Mouse (Mus musculus): ENCODE measurements around the gene Flrt2. TPM values are rescaled to one million over a fixed set of nuclear protein-coding genes. Genes with fewer than 3 reads are reported as not detected.

Gene Flrt2
- polyA plus RNA-seq, 1 experiment from 2014 or later = 32.7 TPM

GRCm38 (mm10) chr12:95690819-95691218, 1.2 kb upstream of the Flrt2 start:
- peak overlapping the region; percentile 96 for H3K4me2 ChIP-seq (ENCODE audit: low read length)
- no peaks in the 10 kb centered on the region for H3K27me3 ChIP-seq (ENCODE audit: control insufficient read depth, insufficient read depth, low read length)
- H3K36me3 ChIP-seq (ENCODE audit: control insufficient read depth, insufficient read depth, low read length) = no peaks in the 10 kb centered on the region
- H3K4me3 ChIP-seq (ENCODE audit: control insufficient read depth in 1 of 2, insufficient read depth in 1 of 2, low read depth in 1 of 2, low read length in 2 of 2) = no peak overlapping the region
- WGBS = 6% methylated on average over 9 of the region's 9 CpGs
- no peak overlapping the region for H3K27ac ChIP-seq (replicated peaks in 1 of 2; ENCODE audit: control insufficient read depth in 1 of 2, insufficient read depth in 1 of 2, low read depth in 2 of 2, low read length in 2 of 2)
- H3K9me3 ChIP-seq (ENCODE audit: control insufficient read depth, low read length) = no peaks in the 10 kb centered on the region
- ATAC-seq (ENCODE audit: insufficient number of reproducible peaks, insufficient read depth, low FRiP score, low read depth) = no peak
- peaks cover 4 to 9% of the 10 kb centered on the region in 2 experiments; a peak in 3 of 4 replicates for H3K4me1 ChIP-seq (ENCODE audit: control insufficient read depth in 2 of 2, insufficient read depth in 2 of 2, low read length in 2 of 2)
- no peak overlapping the region for H3K9ac ChIP-seq (ENCODE audit: low read length)

GRCm38 (mm10) chr12:95692948-95693650, 1.1 kb downstream of the Flrt2 start:
- Histone ChIP-seq H3K4me2 (ENCODE audit: low read length) (peak overlapping the region; percentile 96), H3K27me3 (ENCODE audit: control insufficient read depth, insufficient read depth, low read length) (no peaks in the 10 kb centered on the region), H3K27ac (replicated peaks in 1 of 2; ENCODE audit: control insufficient read depth in 1 of 2, insufficient read depth in 1 of 2, low read depth in 2 of 2, low read length in 2 of 2) (peak overlapping the region; percentile 81 to 94), H3K9me3 (ENCODE audit: control insufficient read depth, low read length) (no peaks in the 10 kb centered on the region), H3K36me3 (ENCODE audit: control insufficient read depth, insufficient read depth, low read length) (no peaks in the 10 kb centered on the region), H3K4me3 (ENCODE audit: control insufficient read depth in 1 of 2, insufficient read depth in 1 of 2, low read depth in 1 of 2, low read length in 2 of 2) (peak overlapping the region; percentile 82 to 97), H3K4me1 (ENCODE audit: control insufficient read depth in 2 of 2, insufficient read depth in 2 of 2, low read length in 2 of 2) (peaks cover 4 to 17% of the 10 kb centered on the region in 2 experiments; a peak in 3 of 4 replicates), H3K9ac (ENCODE audit: low read length) (peak overlapping the region; percentile 95)
- ATAC-seq (ENCODE audit: insufficient number of reproducible peaks, insufficient read depth, low FRiP score, low read depth) = no peak
- whole genome bisulfite sequencing = under 1% methylated on average over 13 of the region's 13 CpGs

- Histone ChIP-seq H3K27ac (replicated peaks in 1 of 2; ENCODE audit: control insufficient read depth in 1 of 2, insufficient read depth in 1 of 2, low read depth in 2 of 2, low read length in 2 of 2) (peak overlapping the region; percentile 81 to 94), H3K9me3 (ENCODE audit: control insufficient read depth, low read length) (no peaks in the 10 kb centered on the region), H3K4me1 (ENCODE audit: control insufficient read depth in 2 of 2, insufficient read depth in 2 of 2, low read length in 2 of 2) (peaks cover 4 to 21% of the 10 kb centered on the region in 2 experiments; a peak in 3 of 4 replicates), H3K27me3 (ENCODE audit: control insufficient read depth, insufficient read depth, low read length) (no peaks in the 10 kb centered on the region), H3K9ac (ENCODE audit: low read length) (peak overlapping the region; percentile 95), H3K4me3 (ENCODE audit: control insufficient read depth in 1 of 2, insufficient read depth in 1 of 2, low read depth in 1 of 2, low read length in 2 of 2) (peak overlapping the region; percentile 82 to 97), H3K4me2 (ENCODE audit: low read length) (peak overlapping the region; percentile 96), H3K36me3 (ENCODE audit: control insufficient read depth, insufficient read depth, low read length) (no peaks in the 10 kb centered on the region)
- 2% methylated on average over 28 of the region's 28 CpGs for WGBS
- no peak for ATAC-seq (ENCODE audit: insufficient number of reproducible peaks, insufficient read depth, low FRiP score, low read depth)
Measured at GRCm38 (mm10) chr12:95693651-95694471, 1.8 kb downstream of the Flrt2 start.

GRCm38 (mm10) chr12:95694507-95694906, 2.5 kb downstream of the Flrt2 start:
- peak overlapping the region; percentile 81 to 94 for H3K27ac ChIP-seq (replicated peaks in 1 of 2; ENCODE audit: control insufficient read depth in 1 of 2, insufficient read depth in 1 of 2, low read depth in 2 of 2, low read length in 2 of 2)
- WGBS = 0% methylated on average over 8 of the region's 8 CpGs

GRCm38 (mm10) chr12:95694991-95695833, 3.2 kb downstream of the Flrt2 start:
- ATAC-seq (ENCODE audit: insufficient number of reproducible peaks, insufficient read depth, low FRiP score, low read depth) = peak; percentile 85
- no peaks in the 10 kb centered on the region for H3K9me3 ChIP-seq (ENCODE audit: control insufficient read depth, low read length)
- under 1% methylated on average over 63 of the region's 68 CpGs for WGBS

More at GRCm38 (mm10) chr12:95694507-95694906, 2.5 kb downstream of the Flrt2 start:
- Histone ChIP-seq H3K9me3 (ENCODE audit: control insufficient read depth, low read length) (no peaks in the 10 kb centered on the region), H3K36me3 (ENCODE audit: control insufficient read depth, insufficient read depth, low read length) (no peaks in the 10 kb centered on the region), H3K4me2 (ENCODE audit: low read length) (peak overlapping the region; percentile 96), H3K9ac (ENCODE audit: low read length) (peak overlapping the region; percentile 95), H3K27me3 (ENCODE audit: control insufficient read depth, insufficient read depth, low read length) (no peaks in the 10 kb centered on the region), H3K4me3 (ENCODE audit: control insufficient read depth in 1 of 2, insufficient read depth in 1 of 2, low read depth in 1 of 2, low read length in 2 of 2) (peak overlapping the region; percentile 82 to 97), H3K4me1 (ENCODE audit: control insufficient read depth in 2 of 2, insufficient read depth in 2 of 2, low read length in 2 of 2) (peaks cover 4 to 24% of the 10 kb centered on the region in 2 experiments; a peak in 3 of 4 replicates)
- no peak for ATAC-seq (ENCODE audit: insufficient number of reproducible peaks, insufficient read depth, low FRiP score, low read depth)

GRCm38 (mm10) chr12:95695834-95696521, 4.0 kb downstream of the Flrt2 start:
- Histone ChIP-seq H3K9me3 (ENCODE audit: control insufficient read depth, low read length) (no peaks in the 10 kb centered on the region), H3K36me3 (ENCODE audit: control insufficient read depth, insufficient read depth, low read length) (no peaks in the 10 kb centered on the region), H3K27me3 (ENCODE audit: control insufficient read depth, insufficient read depth, low read length) (no peaks in the 10 kb centered on the region), H3K4me2 (ENCODE audit: low read length) (peak overlapping the region; percentile 96), H3K4me1 (ENCODE audit: control insufficient read depth in 2 of 2, insufficient read depth in 2 of 2, low read length in 2 of 2) (peaks cover 2 to 36% of the 10 kb centered on the region in 2 experiments), H3K9ac (ENCODE audit: low read length) (peak overlapping the region; percentile 95), H3K4me3 (ENCODE audit: control insufficient read depth in 1 of 2, insufficient read depth in 1 of 2, low read depth in 1 of 2, low read length in 2 of 2) (peak overlapping the region; percentile 82 to 97), H3K27ac (replicated peaks in 1 of 2; ENCODE audit: control insufficient read depth in 1 of 2, insufficient read depth in 1 of 2, low read depth in 2 of 2, low read length in 2 of 2) (peak overlapping the region; percentile 94)
- WGBS = under 1% methylated on average over 26 of the region's 28 CpGs
- no peak for ATAC-seq (ENCODE audit: insufficient number of reproducible peaks, insufficient read depth, low FRiP score, low read depth)

More at GRCm38 (mm10) chr12:95694991-95695833, 3.2 kb downstream of the Flrt2 start:
- Histone ChIP-seq H3K27me3 (ENCODE audit: control insufficient read depth, insufficient read depth, low read length) (no peaks in the 10 kb centered on the region), H3K4me1 (ENCODE audit: control insufficient read depth in 2 of 2, insufficient read depth in 2 of 2, low read length in 2 of 2) (peaks cover 4 to 29% of the 10 kb centered on the region in 2 experiments), H3K9ac (ENCODE audit: low read length) (peak overlapping the region; percentile 95), H3K4me2 (ENCODE audit: low read length) (peak overlapping the region; percentile 96), H3K4me3 (ENCODE audit: control insufficient read depth in 1 of 2, insufficient read depth in 1 of 2, low read depth in 1 of 2, low read length in 2 of 2) (peak overlapping the region; percentile 82 to 97), H3K36me3 (ENCODE audit: control insufficient read depth, insufficient read depth, low read length) (no peaks in the 10 kb centered on the region), H3K27ac (replicated peaks in 1 of 2; ENCODE audit: control insufficient read depth in 1 of 2, insufficient read depth in 1 of 2, low read depth in 2 of 2, low read length in 2 of 2) (peak overlapping the region; percentile 94)
